Mouse (Mus musculus): Measurements from ENCODE around the gene Gm47996. TPM values are rescaled to one million over a fixed set of nuclear protein-coding genes. Genes with fewer than 3 reads are reported as not detected.

Gene Gm47996
- total and polyA plus RNA-seq, 3 experiments, result not detected

DNA sequence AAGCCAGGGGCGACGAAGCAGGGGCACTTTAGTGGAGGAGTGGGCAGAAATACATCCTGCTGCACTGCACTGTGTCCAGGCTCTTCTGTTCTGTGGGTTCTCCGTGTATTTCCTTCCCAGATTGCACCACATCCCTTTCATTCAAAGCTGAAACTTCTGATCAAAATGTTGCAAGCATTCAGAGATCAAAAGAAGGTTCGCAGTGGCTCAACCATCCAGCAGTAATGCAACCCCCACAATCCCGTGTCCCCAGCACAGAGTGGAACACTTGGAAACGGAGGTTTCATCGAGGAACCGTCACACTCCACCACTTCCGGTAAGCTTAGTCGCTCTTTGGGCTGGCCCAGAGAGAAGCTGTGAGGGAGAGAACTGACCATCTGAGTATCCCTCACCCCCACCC is 35.2 kb downstream of the Gm47996 start:
- Histone ChIP-seq H3K27me3 (ENCODE audit: control insufficient read depth in 1 of 2, insufficient read depth in 2 of 2, low read length in 2 of 2) (no peaks in the 10 kb centered on the region), H3K9me3 (replicated peaks; ENCODE audit: insufficient read depth, low read length) (no peaks in the 10 kb centered on the region), H3K9ac (ENCODE audit: control insufficient read depth, low read depth, low read length, poor library complexity, severe bottlenecking) (no peak overlapping the region), H3K36me3 (ENCODE audit: control insufficient read depth in 1 of 2, insufficient read depth in 2 of 2, low read length in 2 of 2) (peaks cover 0 to 3% of the 10 kb centered on the region in 2 experiments; a peak in 1 of 4 replicates), H3K4me1 (ENCODE audit: control insufficient read depth in 1 of 2, insufficient read depth in 2 of 2, low read length in 2 of 2) (peaks cover 0 to 2% of the 10 kb centered on the region in 2 experiments; a peak in 2 of 4 replicates), H3K79me2 (ENCODE audit: control insufficient read depth, insufficient read depth, low read length, poor library complexity) (no peaks in the 10 kb centered on the region; the same call in 1 of the 2 replicates), H3K4me3 (ENCODE audit: control insufficient read depth in 1 of 2, insufficient read depth in 1 of 2, low read depth in 2 of 2, low read length in 2 of 2) (no peak overlapping the region), H3K27ac (ENCODE audit: control insufficient read depth, low read depth, low read length) (no peak overlapping the region)
- DNase-seq (ENCODE audit: low read depth, low spot score), result no peak
- TF ChIP-seq CHD2 (IDR thresholded peaks at IDR 0.05; ENCODE audit: low read length) (no peak), TBP (IDR thresholded peaks at IDR 0.05; ENCODE audit: low read depth, low read length) (no peak), KAT2A (conservative IDR thresholded peaks at IDR 0.05; ENCODE audit: low read depth, low read length) (no peak), NRF1 (IDR thresholded peaks at IDR 0.05; ENCODE audit: insufficient read depth, low read depth, low read length, poor library complexity, severe bottlenecking) (no peak), USF1 (IDR thresholded peaks at IDR 0.05; ENCODE audit: low read depth, low read length) (no peak), GATA1 (IDR thresholded peaks at IDR 0.05; ENCODE audit: low read depth, low read length) (no peak), ZMIZ1 (IDR thresholded peaks at IDR 0.05; ENCODE audit: low read depth, low read length) (no peak), UBTF (IDR thresholded peaks at IDR 0.05; ENCODE audit: borderline replicate concordance, insufficient read depth, low read depth, low read length) (no peak), MXI1 (IDR thresholded peaks at IDR 0.05; ENCODE audit: low read depth, low read length) (no peak), ZKSCAN1 (IDR thresholded peaks at IDR 0.05; ENCODE audit: low read depth, low read length) (no peak), GABPA (IDR thresholded peaks at IDR 0.05; ENCODE audit: low read depth, low read length) (no peak), JUND (IDR thresholded peaks at IDR 0.05; ENCODE audit: low read depth, low read length) (no peak), RCOR1 (IDR thresholded peaks at IDR 0.05; ENCODE audit: low read depth, low read length) (no peak), MYB (IDR thresholded peaks at IDR 0.05; ENCODE audit: low read depth, low read length) (no peak), E2F4 (IDR thresholded peaks at IDR 0.05; ENCODE audit: borderline replicate concordance, low read depth, low read length) (no peak)

- Histone ChIP-seq H3K4me1 (ENCODE audit: control insufficient read depth in 1 of 2, insufficient read depth in 2 of 2, low read length in 2 of 2) (peaks cover 1 to 3% of the 10 kb centered on the region in 2 experiments; a peak in 2 of 4 replicates), H3K27me3 (ENCODE audit: control insufficient read depth in 1 of 2, insufficient read depth in 2 of 2, low read length in 2 of 2) (no peaks in the 10 kb centered on the region), H3K79me2 (ENCODE audit: control insufficient read depth, insufficient read depth, low read length, poor library complexity) (no peaks in the 10 kb centered on the region; the same call in 1 of the 2 replicates), H3K9ac (ENCODE audit: control insufficient read depth, low read depth, low read length, poor library complexity, severe bottlenecking) (no peak overlapping the region), H3K9me3 (replicated peaks; ENCODE audit: insufficient read depth, low read length) (no peaks in the 10 kb centered on the region), H3K4me3 (ENCODE audit: control insufficient read depth in 1 of 2, insufficient read depth in 1 of 2, low read depth in 2 of 2, low read length in 2 of 2) (no peak overlapping the region), H3K36me3 (ENCODE audit: control insufficient read depth in 1 of 2, insufficient read depth in 2 of 2, low read length in 2 of 2) (peaks cover 0 to 4% of the 10 kb centered on the region in 2 experiments; a peak in 1 of 4 replicates), H3K27ac (ENCODE audit: control insufficient read depth, low read depth, low read length) (no peak overlapping the region)
- DNase-seq (ENCODE audit: low read depth, low spot score), result no peak
- no peak for TF ChIP-seq POLR2AphosphoS2 (IDR thresholded peaks at IDR 0.05; ENCODE audit: low read length)
- TF ChIP-seq NELFE (IDR thresholded peaks at IDR 0.05; ENCODE audit: low read depth, low read length), result no peak
- TF ChIP-seq MYC (IDR thresholded peaks at IDR 0.05; ENCODE audit: low read depth, low read length), result no peak
- no peak for TF ChIP-seq E2F4 (IDR thresholded peaks at IDR 0.05; ENCODE audit: borderline replicate concordance, low read depth, low read length)
- no peak for TF ChIP-seq GATA1 (IDR thresholded peaks at IDR 0.05; ENCODE audit: low read depth, low read length)
- TF ChIP-seq RAD21 (IDR thresholded peaks at IDR 0.05; ENCODE audit: low read depth, low read length), result no peak
- no peak for TF ChIP-seq JUND (IDR thresholded peaks at IDR 0.05; ENCODE audit: low read depth, low read length)
- TF ChIP-seq ZMIZ1 (IDR thresholded peaks at IDR 0.05; ENCODE audit: low read depth, low read length), result no peak
- TF ChIP-seq KAT2A (conservative IDR thresholded peaks at IDR 0.05; ENCODE audit: low read depth, low read length), result no peak
- TF ChIP-seq TCF12 (IDR thresholded peaks at IDR 0.05; ENCODE audit: low read depth, low read length), result no peak
- TF ChIP-seq ETS1 (IDR thresholded peaks at IDR 0.05; ENCODE audit: low read depth, low read length), result no peak
- TF ChIP-seq MYB (IDR thresholded peaks at IDR 0.05; ENCODE audit: low read depth, low read length), result no peak
- no peak for TF ChIP-seq TBP (IDR thresholded peaks at IDR 0.05; ENCODE audit: low read depth, low read length)
- no peak for TF ChIP-seq RCOR1 (IDR thresholded peaks at IDR 0.05; ENCODE audit: low read depth, low read length)
- no peak for TF ChIP-seq CHD1 (IDR thresholded peaks at IDR 0.05; ENCODE audit: low read depth, low read length)
- no peak for TF ChIP-seq MAZ (IDR thresholded peaks at IDR 0.05; ENCODE audit: low read depth, low read length)
- TF ChIP-seq EP300 (IDR thresholded peaks at IDR 0.05; ENCODE audit: low read depth in 1 of 2, low read length in 2 of 2), result no peak
- no peak for TF ChIP-seq ZKSCAN1 (IDR thresholded peaks at IDR 0.05; ENCODE audit: low read depth, low read length)
These were observed 35.9 kb downstream of the Gm47996 start for GRCm38 (mm10) chr1:151245846-151246245.

All from MEL (cell line).